Mouse (Mus musculus): ENCODE measurements around the gene Cxcl2.
A peak's percentile ranks its signal among the peaks of the same experiment; 100 is the strongest.

Cxcl2 gene

DNA sequence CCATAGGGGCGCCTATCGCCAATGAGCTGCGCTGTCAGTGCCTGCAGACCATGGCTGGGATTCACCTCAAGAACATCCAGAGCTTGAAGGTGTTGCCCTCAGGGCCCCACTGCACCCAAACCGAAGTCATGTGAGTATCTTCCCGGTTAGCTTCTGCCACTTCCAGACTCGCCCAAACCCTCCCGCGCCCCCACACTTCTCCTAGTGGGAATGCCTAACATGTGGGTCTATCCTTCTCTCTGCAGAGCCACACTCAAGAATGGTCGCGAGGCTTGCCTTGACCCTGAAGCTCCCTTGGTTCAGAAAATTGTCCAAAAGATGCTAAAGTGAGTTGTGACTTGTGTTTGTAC, 12.2 kb upstream of the Cxcl2 start:
- no peak for DNase-seq (ENCODE audit: low read depth in 1 of 2, low spot score in 2 of 2)

DNA sequence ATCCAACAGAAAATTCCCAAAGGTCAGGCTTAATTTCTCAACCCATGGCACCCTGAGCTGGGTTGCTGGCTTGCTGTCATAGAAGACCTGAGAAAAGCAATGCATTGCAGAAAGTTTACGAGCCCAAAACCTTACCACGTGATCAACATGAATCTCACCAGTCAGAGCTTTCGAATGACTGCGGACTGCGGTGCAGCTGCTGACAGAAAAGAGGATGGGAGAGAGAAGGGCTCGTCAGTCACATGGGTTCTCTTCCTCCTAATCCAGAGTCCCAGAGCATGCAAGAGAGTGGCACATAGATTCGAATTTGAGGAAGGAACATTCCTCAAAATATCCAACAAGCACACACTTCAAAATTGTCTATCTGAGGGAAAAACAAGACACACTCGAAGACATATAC, 9.4 kb upstream of the Cxcl2 start:
- no peak for DNase-seq (ENCODE audit: low read depth in 1 of 2, low spot score in 2 of 2)

DNA sequence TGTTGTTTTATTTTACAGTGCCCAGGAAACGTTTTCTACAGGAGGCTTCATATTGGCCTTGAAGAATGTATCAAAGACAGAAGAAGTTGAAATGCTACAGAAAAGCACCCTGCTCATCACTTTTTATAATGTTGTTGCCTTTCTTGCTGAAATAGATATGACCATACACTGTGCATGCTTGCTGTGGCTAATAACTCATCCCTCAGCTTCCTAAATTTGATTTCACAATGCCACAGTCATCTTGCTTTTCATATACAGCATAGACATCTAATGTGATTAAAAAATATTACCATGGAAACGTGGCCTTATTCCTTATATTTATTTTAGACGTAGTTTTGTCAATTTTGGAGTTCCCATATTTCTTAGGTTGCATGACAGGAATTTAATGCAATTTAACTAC, 6.2 kb upstream of the Cxcl2 start:
- DNase-seq (ENCODE audit: low read depth in 1 of 2, low spot score in 2 of 2) = no peak

DNA sequence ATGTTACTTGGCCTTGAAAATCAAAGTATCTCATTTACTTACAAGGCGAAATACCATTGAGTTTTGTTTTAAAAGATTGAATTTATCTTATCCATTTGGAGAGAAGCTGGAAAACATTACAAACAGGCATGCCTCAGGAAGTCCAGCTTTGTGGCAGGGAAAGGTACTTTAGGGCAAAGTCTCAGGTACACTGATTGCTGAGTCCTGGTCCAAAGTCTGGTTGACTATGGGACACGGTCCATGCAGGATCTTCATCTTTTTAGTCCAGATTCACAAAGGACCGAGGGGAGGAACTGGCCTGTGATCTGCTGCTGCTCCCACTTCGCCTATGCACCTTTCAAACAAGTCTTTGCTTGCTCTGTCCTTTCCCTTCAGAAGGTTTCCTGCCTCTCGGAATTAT, 4.4 kb upstream of the Cxcl2 start:
- DNase-seq (ENCODE audit: low read depth in 1 of 2, low spot score in 2 of 2) = no peak

DNA sequence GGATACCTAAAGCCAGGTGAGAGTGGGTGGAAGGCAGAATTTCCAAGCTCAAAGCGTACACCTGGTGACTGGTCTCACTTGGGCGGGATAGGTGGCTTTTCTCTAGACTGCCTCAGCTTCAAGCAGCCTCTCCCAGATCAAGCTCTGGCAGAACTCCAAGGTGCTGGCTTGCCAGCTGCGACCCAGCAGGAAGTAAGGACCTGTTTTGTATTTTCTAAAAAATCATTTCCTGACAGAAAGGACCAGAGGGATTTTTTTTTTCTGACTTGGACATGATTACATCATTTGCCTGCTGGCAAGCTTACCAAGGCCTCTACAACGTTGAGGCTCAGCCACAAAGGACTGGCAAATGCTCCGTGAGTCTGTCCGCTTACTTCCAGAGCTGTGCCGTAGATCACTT, 3.5 kb upstream of the Cxcl2 start:
- no peak for DNase-seq (ENCODE audit: low read depth in 1 of 2, low spot score in 2 of 2)

DNA sequence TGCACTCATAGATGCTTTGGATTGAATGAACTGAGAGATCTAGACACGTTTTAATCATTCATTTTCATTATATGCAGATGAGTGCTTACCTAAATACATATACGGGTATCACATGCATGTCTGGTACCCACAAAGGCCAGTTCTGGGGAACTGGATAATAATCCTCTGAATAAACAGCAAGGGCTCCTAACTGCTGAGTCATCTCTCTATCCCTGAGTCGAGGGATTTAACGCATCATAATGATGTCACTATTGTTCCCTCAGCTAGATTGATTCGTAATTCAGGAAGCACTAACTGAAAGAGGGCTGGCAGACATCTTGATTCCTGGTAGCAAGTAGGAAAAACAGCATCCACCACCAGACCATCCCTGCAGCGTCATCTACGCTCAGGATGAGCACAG, 3.0 kb upstream of the Cxcl2 start:
- no peak for DNase-seq (ENCODE audit: low read depth in 1 of 2, low spot score in 2 of 2)

DNA sequence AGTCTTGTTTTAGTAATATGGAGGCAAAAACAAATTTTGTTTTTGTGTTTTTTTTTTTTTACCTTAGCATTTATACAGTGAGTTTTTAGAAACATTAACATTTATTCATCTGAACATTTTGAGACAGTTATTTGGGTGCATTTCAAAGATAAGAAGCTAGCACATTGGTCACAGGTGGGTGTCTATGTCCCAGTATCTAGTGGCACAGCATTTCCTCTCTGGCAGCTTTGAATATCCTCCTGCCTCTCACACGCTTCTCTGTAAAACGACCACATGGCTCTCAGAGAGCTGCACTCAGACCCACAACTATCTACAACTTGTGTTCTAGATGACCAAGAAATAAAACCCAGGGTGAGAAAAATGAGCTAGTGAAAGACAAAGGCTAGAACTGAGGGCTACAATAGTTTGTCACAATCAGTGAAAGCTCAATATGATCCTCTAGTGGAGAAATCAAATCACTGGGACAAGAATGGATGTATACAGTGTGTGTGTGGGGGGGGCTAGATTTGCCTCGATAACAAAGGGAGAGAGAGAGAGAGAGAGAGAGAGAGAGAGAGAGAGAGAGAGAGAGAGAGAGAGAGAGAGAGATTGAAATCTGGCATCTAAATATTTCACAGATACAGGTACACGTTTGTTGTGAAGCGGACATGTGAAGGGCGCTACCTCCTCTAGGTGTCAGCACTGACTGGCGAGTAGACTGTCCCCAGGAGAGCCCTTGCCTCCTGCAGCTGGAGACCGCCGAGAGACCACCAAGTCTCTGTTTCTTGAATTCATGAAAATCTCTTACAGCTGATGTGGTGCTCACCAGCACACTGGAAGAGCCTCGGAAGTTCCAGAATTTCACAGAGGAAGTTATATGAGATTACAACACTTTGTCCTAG, 1.1 kb upstream of the Cxcl2 start:
- DNase-seq (ENCODE audit: low read depth in 1 of 2, low spot score in 2 of 2) = no peak

DNA sequence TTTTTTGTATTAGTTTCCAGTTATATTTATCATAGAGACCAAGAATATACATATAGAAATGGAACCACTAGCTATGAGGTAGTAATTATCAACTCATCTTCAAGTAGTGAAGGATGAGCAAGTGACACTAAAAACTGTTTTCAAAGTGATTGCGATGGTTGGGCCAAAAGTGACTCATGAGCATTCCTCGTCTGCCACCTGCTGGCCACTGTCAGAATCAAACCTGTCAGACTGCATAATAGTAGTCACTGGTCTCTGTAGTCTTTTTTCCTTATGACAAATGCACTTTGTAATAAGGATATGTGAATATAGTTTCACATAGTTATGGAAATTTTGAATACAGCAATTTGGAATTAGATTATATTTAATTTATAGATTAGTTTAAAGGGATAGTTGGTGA, 5.3 kb downstream of the Cxcl2 start:
- DNase-seq (ENCODE audit: low read depth in 1 of 2, low spot score in 2 of 2) = peak in 1 of 2 experiments; percentile 38

DNA sequence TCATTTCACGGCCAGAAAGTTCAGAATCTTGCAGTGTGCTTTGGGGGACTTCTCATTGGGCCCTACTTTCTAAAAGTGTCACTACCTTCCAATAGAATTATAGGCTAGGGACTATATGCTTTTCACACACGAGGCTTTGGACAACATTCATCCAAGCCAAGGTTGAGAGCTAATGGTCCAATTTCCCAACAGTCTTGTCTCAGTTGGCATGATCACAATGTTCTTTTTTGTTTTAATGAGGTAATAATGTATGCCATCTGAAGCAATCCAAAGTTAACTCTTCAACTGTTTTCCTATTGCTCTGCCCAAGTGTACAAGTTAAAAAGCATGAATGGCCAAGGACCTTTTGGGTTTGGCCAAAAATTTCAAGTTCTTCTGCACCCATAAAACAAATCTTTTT, 15.8 kb downstream of the Cxcl2 start:
- DNase-seq (ENCODE audit: low read depth in 1 of 2, low spot score in 2 of 2) = no peak

DNA sequence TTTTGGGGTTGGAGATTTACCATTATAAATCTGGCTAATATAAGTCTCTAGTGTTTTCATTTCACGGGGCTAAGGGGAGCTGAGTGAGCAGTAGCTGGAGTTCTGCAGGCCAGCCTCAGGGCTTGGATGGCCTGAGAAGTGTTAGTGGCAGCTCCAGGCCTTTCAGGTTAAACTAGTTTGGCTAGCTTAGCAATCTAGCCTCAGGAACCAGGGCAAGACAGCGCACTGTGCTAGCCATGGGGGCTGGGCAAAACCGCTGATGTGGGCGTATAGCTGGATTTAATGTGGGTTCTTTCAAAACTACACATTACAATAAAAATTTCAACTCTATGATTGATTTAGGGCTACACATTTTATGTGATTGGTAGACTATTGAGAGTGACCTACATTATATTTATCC, 19.3 kb downstream of the Cxcl2 start:
- no peak for DNase-seq (ENCODE audit: low read depth in 1 of 2, low spot score in 2 of 2)

DNA sequence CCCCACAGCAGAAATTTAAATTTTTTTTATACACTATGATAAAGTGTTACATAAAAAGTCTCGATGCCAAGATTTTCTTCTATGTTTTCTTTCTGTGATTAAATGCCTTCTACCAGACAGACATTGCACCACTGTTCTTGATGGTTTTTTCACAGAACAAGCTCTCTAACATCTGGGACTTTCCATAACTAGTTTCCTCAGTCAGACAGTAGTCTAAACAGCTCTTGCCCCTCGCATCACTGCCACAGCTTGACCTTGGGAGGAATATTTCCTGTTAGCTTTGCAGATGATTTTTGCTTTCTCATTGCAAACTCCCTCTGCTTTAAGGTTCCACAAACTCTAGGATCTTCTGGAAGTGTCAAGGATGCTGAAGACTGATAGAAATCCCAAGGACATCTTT, 26.9 kb downstream of the Cxcl2 start:
- no peak for DNase-seq (ENCODE audit: low read depth in 1 of 2, low spot score in 2 of 2)

DNA sequence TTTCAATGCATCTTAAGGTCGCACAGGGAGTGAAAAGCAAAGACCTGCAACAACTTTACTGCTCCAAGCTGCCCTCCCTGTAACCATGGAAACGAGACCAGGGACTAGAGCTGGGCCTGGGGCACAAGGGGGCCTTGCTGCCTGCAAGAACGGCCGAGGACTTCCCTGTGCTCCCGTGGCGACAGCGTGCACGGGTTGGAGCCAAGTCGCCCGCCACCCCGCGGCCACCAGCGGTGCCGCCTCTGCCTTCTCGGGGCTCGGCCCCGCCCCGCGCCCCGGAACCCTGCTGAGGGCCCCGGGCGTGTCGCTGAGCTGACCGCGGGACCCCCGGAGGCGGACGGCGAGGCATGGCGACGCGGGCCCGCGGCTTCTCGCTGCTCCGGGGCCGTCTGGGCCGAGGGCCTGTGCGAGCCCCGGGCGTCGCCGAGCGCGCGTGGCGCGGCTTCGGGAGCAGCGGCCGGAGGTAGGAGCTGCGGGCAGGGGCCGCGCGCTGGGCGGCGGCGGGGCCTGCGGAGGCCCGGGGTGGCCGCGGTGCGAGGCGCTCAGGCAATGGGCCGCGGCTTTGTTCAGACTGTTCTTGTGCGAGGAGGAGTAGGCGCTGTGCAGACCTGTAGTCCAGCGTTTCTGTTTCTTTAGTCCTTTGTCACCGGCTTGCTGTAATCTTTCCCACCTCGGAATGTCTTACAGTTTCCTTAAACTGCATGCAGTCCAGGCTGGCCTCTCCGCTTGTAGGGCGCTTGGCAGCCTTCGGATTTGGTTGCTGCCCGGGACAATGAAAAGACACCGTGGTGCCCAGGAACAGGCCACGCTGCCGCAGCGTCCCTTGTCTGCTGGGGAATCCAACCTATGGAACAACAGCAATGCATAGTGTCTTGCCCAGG, 27.5 kb downstream of the Cxcl2 start, which contains the start of gene Mthfd2l:
Mthfd2l (plus strand) TSS at position 147 of the 881 bp plus-strand sequence.
- peak; percentile 44 to 59 for DNase-seq (ENCODE audit: low read depth in 1 of 2, low spot score in 2 of 2)

DNA sequence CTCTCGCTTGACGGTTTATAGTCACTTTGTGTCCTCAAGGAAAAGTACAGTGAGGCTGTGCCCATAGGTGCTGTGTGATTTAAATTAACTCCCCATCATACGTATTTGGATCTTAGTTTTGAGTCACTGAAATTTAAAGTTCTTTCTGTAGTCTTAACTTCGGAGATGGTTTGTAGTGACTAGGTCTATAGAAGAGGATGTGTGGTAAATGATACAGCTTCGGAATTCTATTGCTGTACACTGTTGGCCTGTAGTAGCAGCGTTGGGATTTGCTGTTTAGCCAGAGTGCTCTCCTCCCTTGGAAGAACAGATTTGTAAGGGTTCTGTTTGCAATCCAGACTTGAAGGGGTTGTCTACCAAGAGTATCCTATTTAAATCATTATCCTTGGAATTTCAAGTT, 28.2 kb downstream of the Cxcl2 start:
- DNase-seq (ENCODE audit: low read depth in 1 of 2, low spot score in 2 of 2) = no peak

DNA sequence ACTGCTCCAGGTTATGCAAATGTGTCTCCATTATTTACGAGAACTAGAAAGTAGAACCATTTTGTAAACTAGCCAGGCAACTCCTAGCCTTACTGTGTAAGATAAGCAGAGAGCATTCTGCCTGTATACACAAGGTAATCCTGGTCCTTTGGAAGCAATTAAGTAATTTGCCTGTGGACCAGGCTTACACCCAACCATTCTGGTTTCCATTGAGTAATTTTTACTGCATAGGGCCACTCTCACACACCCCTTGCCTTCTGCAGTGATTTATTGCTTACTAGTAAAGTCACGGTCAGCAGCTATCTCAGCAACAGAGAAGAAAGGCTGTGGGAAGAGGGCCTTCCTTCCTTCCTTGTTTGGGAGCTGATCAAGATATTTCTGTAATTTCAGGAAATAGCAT, 33.0 kb downstream of the Cxcl2 start:
- no peak for DNase-seq (ENCODE audit: low read depth in 1 of 2, low spot score in 2 of 2)

DNA sequence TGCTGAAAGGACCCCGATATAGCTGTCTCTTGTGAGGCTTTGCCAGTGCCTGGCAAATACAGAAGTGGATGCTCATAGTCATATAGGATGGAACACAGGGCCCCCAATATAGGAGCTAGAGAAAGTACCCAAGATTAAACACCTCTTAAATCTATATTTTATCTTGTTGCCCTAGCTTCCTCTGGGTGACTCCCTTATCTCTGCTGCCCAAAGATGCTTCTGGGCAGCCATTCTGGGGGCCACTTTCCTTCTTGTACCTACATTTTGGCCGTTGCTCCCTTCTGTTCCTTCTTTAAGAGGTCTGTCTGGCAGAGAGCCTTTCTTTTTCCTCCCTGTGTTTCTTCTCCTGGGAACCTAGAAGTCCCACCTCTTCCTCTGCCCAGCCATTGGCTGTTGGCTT, 41.8 kb downstream of the Cxcl2 start:
- no peak for DNase-seq (ENCODE audit: low read depth in 1 of 2, low spot score in 2 of 2)

DNA sequence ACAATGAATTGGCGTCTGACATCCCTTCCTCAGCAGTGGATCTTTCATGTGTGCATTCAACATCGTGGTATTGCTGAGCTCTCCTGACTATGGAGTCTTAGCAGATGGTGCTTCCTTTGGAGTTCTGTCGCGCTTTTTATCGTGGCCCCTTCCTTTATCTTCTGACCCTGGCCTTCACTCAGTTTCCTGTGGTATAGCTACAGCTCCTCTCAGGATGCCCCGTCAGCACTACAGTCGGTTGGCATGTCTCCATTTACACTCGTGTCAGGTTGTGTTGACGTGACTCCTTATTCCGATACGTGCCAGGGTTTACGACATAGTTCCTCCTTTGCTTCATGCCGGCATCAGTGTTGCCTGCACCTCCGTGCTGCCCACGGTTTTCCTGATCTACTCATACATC, 45.8 kb downstream of the Cxcl2 start:
- DNase-seq (ENCODE audit: low read depth in 1 of 2, low spot score in 2 of 2) = no peak

DNA sequence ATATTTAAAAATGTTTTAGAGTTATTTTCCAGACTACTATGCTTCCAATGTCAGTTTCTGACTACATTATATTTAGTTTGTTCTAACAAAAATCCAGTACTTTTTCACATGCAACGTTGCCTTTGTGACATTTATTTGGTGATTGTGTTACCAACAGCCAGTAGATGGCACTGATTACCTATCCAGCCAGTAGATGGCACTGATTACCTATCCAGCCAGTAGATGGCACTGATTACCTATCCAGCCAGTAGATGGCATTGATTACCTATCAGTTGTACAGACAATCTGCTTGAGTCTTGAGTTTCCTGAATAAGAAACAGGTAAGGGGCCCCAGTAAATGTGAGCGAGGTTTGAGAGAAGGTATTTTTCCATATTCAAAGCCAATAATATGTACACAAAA, 47.8 kb downstream of the Cxcl2 start:
- no peak for DNase-seq (ENCODE audit: low read depth in 1 of 2, low spot score in 2 of 2)

DNA sequence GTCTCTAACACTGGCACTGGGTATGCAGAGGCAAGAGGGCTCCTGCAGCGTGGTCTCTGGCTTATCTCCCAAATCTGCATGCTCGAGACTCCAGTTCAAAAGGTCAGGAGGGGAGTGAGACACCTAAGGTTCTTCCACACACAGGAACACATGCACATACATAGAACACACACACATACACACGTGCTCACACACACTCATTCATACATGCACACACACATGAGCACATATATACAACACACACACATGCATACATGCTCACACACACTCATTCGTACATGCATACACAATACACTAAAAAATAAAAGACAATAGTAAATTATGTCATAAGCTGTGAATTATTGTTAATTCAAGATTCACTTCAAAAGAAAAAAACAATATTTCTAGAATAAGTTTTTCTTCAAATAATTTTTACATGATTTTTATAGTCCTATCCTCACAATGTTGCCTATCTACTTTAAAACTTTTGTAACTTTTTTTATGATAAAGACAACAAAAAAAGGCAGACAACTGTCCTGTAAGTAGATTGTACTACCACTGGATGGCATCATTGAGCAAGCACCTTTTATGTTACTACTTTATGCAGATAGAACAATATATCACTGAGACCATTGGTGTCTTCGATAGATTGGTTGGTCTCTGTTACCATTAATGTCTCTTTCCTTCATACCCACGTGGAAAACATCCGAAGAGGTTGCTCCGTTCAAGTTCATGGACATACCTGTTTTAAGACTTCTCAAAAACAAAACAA, 49.2 kb downstream of the Cxcl2 start:
- DNase-seq (ENCODE audit: low read depth in 1 of 2, low spot score in 2 of 2) = no peak

All from monocyte, adult 2 months (primary cell).